Mouse (Mus musculus) activated CD4-positive, CD25-positive, alpha-beta regulatory T cell, adult 4 months (primary cell): Measurements from ENCODE around the gene Fat3. TPM values are rescaled to one million over a fixed set of nuclear protein-coding genes. Genes with fewer than 3 reads are reported as not detected.

Source experiments
- ATAC-seq: one replicate; pipeline ENCODE4 v1.8.0; 2017
- polyA plus RNA-seq, 2 experiments: library from polyadenylated mRNA; unstranded; fragments of 100-300 nt; shearing (Covaris generic); gene quantifications; one replicate each; pipeline ENCODE4 v1.2.1; 2017

Gene Fat3
- polyA plus RNA-seq, 2 experiments from 2014 or later = 0.13 to 0.29 TPM

DNA sequence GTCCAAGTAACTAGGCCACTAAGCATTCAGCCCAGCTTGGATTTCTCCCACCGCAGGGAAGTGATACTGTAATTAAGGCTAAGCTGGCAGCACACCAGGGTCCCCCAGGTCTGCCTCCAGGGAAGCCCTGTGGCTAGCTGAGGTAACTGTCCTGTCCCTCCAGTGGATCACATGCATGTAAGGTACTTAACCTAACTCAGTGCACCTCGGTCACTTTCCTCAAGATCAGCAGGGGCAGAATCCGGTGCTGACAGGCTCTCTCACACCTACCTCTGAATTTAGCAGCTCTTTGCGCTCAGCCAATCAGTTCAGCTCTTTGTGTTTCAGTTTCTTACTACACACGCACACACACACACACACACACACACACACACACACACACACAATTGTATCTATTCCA is 639.7 kb downstream of the Fat3 start:
- ATAC-seq = no peak
